In genomic region chr17:56488028-56488427, GRCm38 (mm10) we compare ENCODE assay signal across 9 mouse cellular contexts. TPM values are rescaled to one million over a fixed set of nuclear protein-coding genes. Genes with fewer than 3 reads are reported as not detected.
DNase-seq lines count a peak whose midpoint lies in the region; ATAC-seq and TF ChIP-seq lines count a peak whose summit lies in the region.
"Had no signal": no experiment of that assay in that cellular context is flagged by ENCODE, and none has a peak within 500 bp of the region (broad histone marks: within the 10 kb centered on the region; RNA-seq: fewer than 3 reads in every experiment).

No protein-coding gene starts in this region.

- no peak for TF ChIP-seq EP300 in stomach, postnatal 0 days (optimal IDR thresholded peaks at IDR 0.05)

- DNase-seq in lung, adult 2 months: no peak
- DNase-seq in stomach, postnatal 0 days (ENCODE audit: low spot score): no peak
- DNase-seq in liver, embryonic 11.5 days (ENCODE audit: low spot score): no peak
- no peak for DNase-seq in frontal cortex, postnatal 14 days (ENCODE audit: low spot score in 2 of 2)

- H3K27me3 ChIP-seq in lung, embryonic 15.5 days: no peaks in the 10 kb centered on the region
- no peaks in the 10 kb centered on the region for H3K27me3 ChIP-seq in forebrain, embryonic 12.5 days
- H3K27me3 ChIP-seq in limb, embryonic 15.5 days: no peaks in the 10 kb centered on the region
- no peaks in the 10 kb centered on the region for H3K27me3 ChIP-seq in stomach, postnatal 0 days (ENCODE audit: control insufficient read depth, insufficient read depth, low read length)
- H3K27me3 ChIP-seq in heart, embryonic 11.5 days (ENCODE audit: control insufficient read depth, insufficient read depth, low read length): no peaks in the 10 kb centered on the region; the same call in 1 of the 2 replicates
- no peaks in the 10 kb centered on the region; the same call in 1 of the 2 replicates for H3K27me3 ChIP-seq in liver, embryonic 11.5 days (replicated peaks; ENCODE audit: control insufficient read depth, insufficient read depth, low read length)

- H3K27ac ChIP-seq in lung, embryonic 15.5 days: no peak overlapping the region
- peak overlapping the region; percentile 94 for H3K27ac ChIP-seq in forebrain, embryonic 12.5 days
- H3K27ac ChIP-seq in limb, embryonic 15.5 days: no peak overlapping the region
- H3K27ac ChIP-seq in stomach, postnatal 0 days (replicated peaks): no peak overlapping the region
- no peak overlapping the region for H3K27ac ChIP-seq in heart, embryonic 11.5 days (ENCODE audit: low read depth, low read length)
- H3K27ac ChIP-seq in liver, embryonic 11.5 days (ENCODE audit: low read depth, low read length): no peak overlapping the region

- no peak overlapping the region for H3K4me3 ChIP-seq in lung, embryonic 15.5 days
- H3K4me3 ChIP-seq in lung, adult 2 months (replicated peaks; ENCODE audit: extremely low read depth, low read depth, low read length): no peak overlapping the region
- H3K4me3 ChIP-seq in forebrain, embryonic 12.5 days (replicated peaks): no peak overlapping the region
- no peak overlapping the region for H3K4me3 ChIP-seq in limb, embryonic 15.5 days
- no peak overlapping the region for H3K4me3 ChIP-seq in stomach, postnatal 0 days (ENCODE audit: low read depth, low read length)
- H3K4me3 ChIP-seq in heart, embryonic 11.5 days (ENCODE audit: low read depth, low read length): no peak overlapping the region
- no peak overlapping the region for H3K4me3 ChIP-seq in liver, embryonic 11.5 days (ENCODE audit: low read depth, low read length)
- H3K4me3 ChIP-seq: heart, embryonic 12.5 days had no signal

- TF ChIP-seq CTCF in lung, adult 2 months (IDR thresholded peaks at IDR 0.05; ENCODE audit: insufficient read depth, low read length): no peak
- no peak for TF ChIP-seq CTCF in stomach, postnatal 0 days (IDR thresholded peaks at IDR 0.05; ENCODE audit: low read depth)

- peaks cover 10% of the 10 kb centered on the region; the same call in 1 of the 2 replicates for H3K9me3 ChIP-seq in lung, embryonic 15.5 days
- peaks cover 9% of the 10 kb centered on the region; the same call in 1 of the 2 replicates for H3K9me3 ChIP-seq in forebrain, embryonic 12.5 days
- peaks cover 7% of the 10 kb centered on the region; the same call in 1 of the 2 replicates for H3K9me3 ChIP-seq in limb, embryonic 15.5 days
- H3K9me3 ChIP-seq in stomach, postnatal 0 days (ENCODE audit: control insufficient read depth, low read length): 0 out of 2 replicates have a peak, but pooled peaks cover 7% of the 10 kb centered on the region
- peaks cover 20% of the 10 kb centered on the region for H3K9me3 ChIP-seq in heart, embryonic 11.5 days (replicated peaks; ENCODE audit: control insufficient read depth, low read length)
- peaks cover 14% of the 10 kb centered on the region for H3K9me3 ChIP-seq in liver, embryonic 11.5 days (ENCODE audit: control insufficient read depth, low read length)

- no peak overlapping the region for H3K9ac ChIP-seq in lung, embryonic 15.5 days
- no peak overlapping the region; the same call in 1 of the 2 replicates for H3K9ac ChIP-seq in forebrain, embryonic 12.5 days
- H3K9ac ChIP-seq in limb, embryonic 15.5 days: no peak overlapping the region
- H3K9ac ChIP-seq in stomach, postnatal 0 days (ENCODE audit: low read length): peak overlapping the region; percentile 8; the same call in 1 of the 2 replicates
- H3K9ac ChIP-seq in heart, embryonic 11.5 days (ENCODE audit: low read depth, low read length): no peak overlapping the region
- H3K9ac ChIP-seq in liver, embryonic 11.5 days (ENCODE audit: low read depth, low read length): no peak overlapping the region
- H3K9ac ChIP-seq: heart, embryonic 12.5 days had no signal

- H3K4me2 ChIP-seq in lung, embryonic 15.5 days: peak overlapping the region; percentile 22; the same call in 1 of the 2 replicates
- H3K4me2 ChIP-seq in forebrain, embryonic 12.5 days: peak overlapping the region; percentile 30; the same call in 1 of the 2 replicates
- 0 out of 2 replicates have a peak overlapping the region, but pooled peaks have one; percentile 22 for H3K4me2 ChIP-seq in limb, embryonic 15.5 days
- no peak overlapping the region for H3K4me2 ChIP-seq in stomach, postnatal 0 days (replicated peaks; ENCODE audit: low read depth)
- H3K4me2 ChIP-seq in heart, embryonic 11.5 days: no peak overlapping the region
- no peak overlapping the region for H3K4me2 ChIP-seq in liver, embryonic 11.5 days
- H3K4me2 ChIP-seq: heart, embryonic 12.5 days had no signal

- no peak for ATAC-seq in lung, embryonic 15.5 days (ENCODE audit: borderline replicate concordance, extremely low read depth, low FRiP score, low TSS enrichment)
- peak; percentile 92 for ATAC-seq in forebrain, embryonic 12.5 days (ENCODE audit: low FRiP score)
- ATAC-seq in limb, embryonic 15.5 days (ENCODE audit: insufficient number of reproducible peaks, low FRiP score, low TSS enrichment, low read depth): no peak
- ATAC-seq in stomach, postnatal 0 days (ENCODE audit: low FRiP score, low TSS enrichment): peak; percentile 4; the same call in 1 of the 2 replicates
- ATAC-seq in heart, embryonic 11.5 days (replicated peaks; ENCODE audit: insufficient number of reproducible peaks, low FRiP score, low TSS enrichment): no peak
- no peak for ATAC-seq in liver, embryonic 11.5 days (replicated peaks; ENCODE audit: low FRiP score)

- no peak for TF ChIP-seq POLR2A in lung, adult 2 months (IDR thresholded peaks at IDR 0.05; ENCODE audit: borderline replicate concordance, extremely low read depth, low read depth, low read length)

- WGBS in lung, embryonic 15.5 days: 16% methylated on average over 12 of the region's 12 CpGs
- WGBS in lung, adult 2 months: 20% methylated on average over 12 of the region's 12 CpGs
- 5% methylated on average over 12 of the region's 12 CpGs for WGBS in forebrain, embryonic 12.5 days
- 14% methylated on average over 12 of the region's 12 CpGs for WGBS in limb, embryonic 15.5 days
- 12% methylated on average over 12 of the region's 12 CpGs for WGBS in stomach, postnatal 0 days
- 13% methylated on average over 12 of the region's 12 CpGs for WGBS in heart, embryonic 11.5 days (ENCODE audit: insufficient replicate concordance)
- WGBS in liver, embryonic 11.5 days: 21% methylated on average over 12 of the region's 12 CpGs

- H3K36me3 ChIP-seq in lung, embryonic 15.5 days: no peaks in the 10 kb centered on the region
- H3K36me3 ChIP-seq in forebrain, embryonic 12.5 days (replicated peaks): no peaks in the 10 kb centered on the region
- no peaks in the 10 kb centered on the region for H3K36me3 ChIP-seq in limb, embryonic 15.5 days
- no peaks in the 10 kb centered on the region for H3K36me3 ChIP-seq in stomach, postnatal 0 days (ENCODE audit: control insufficient read depth, insufficient read depth, low read length)
- H3K36me3 ChIP-seq in heart, embryonic 11.5 days (ENCODE audit: control insufficient read depth, insufficient read depth, low read length): no peaks in the 10 kb centered on the region
- no peaks in the 10 kb centered on the region for H3K36me3 ChIP-seq in liver, embryonic 11.5 days (ENCODE audit: control insufficient read depth, insufficient read depth, low read length)
- H3K36me3 ChIP-seq: heart, embryonic 12.5 days had no signal

- H3K4me1 ChIP-seq in lung, embryonic 15.5 days: peaks cover 12% of the 10 kb centered on the region
- H3K4me1 ChIP-seq in lung, adult 2 months (ENCODE audit: control insufficient read depth, insufficient read depth, low read length): peaks cover 3% of the 10 kb centered on the region; the same call in 1 of the 2 replicates
- H3K4me1 ChIP-seq in forebrain, embryonic 12.5 days: peaks cover 28% of the 10 kb centered on the region
- H3K4me1 ChIP-seq in limb, embryonic 15.5 days: peaks cover 15% of the 10 kb centered on the region; the same call in 1 of the 2 replicates
- no peaks in the 10 kb centered on the region for H3K4me1 ChIP-seq in stomach, postnatal 0 days (replicated peaks; ENCODE audit: control insufficient read depth, insufficient read depth)
- no peaks in the 10 kb centered on the region for H3K4me1 ChIP-seq in heart, embryonic 11.5 days (ENCODE audit: control insufficient read depth, insufficient read depth, low read length)
- no peaks in the 10 kb centered on the region for H3K4me1 ChIP-seq in liver, embryonic 11.5 days (replicated peaks; ENCODE audit: control insufficient read depth, insufficient read depth, low read length)
- H3K4me1 ChIP-seq: heart, embryonic 12.5 days had no signal

RNA-seq across cellular contexts. Expression of gene Ptprs, which starts 11.7 kb away (rescaled TPM):
- polyA plus RNA-seq in lung, embryonic 15.5 days (2015; fragmentation: Nextera tagmentation; extraction: Ambion mirVana): 73.4 and 77.9 TPM in 2 replicates
- 128 and 171 TPM in 2 replicates for polyA plus RNA-seq in lung, adult 2 months (2012; rRNA removed)
- 330 and 331 TPM in 2 replicates for polyA plus RNA-seq in forebrain, embryonic 12.5 days (2016; fragmentation: Nextera tagmentation; extraction: Ambion mirVana)
- polyA plus RNA-seq in limb, embryonic 15.5 days (2015; fragmentation: Nextera tagmentation; extraction: Ambion mirVana): 85.4 and 96.3 TPM in 2 replicates
- polyA plus RNA-seq in stomach, postnatal 0 days (2015; fragmentation: Nextera tagmentation; extraction: Ambion mirVana): 22.2 and 22.8 TPM in 2 replicates
- 53.0 and 58.1 TPM in 2 replicates for polyA plus RNA-seq in heart, embryonic 11.5 days (2014; fragmentation: Nextera tagmentation; extraction: Ambion mirVana)
- 33.4 and 39.8 TPM in 2 replicates for polyA plus RNA-seq in liver, embryonic 11.5 days (2014; fragmentation: Nextera tagmentation; extraction: Ambion mirVana)

RNA-seq across cellular contexts. Expression of gene Znrf4, which starts 24.2 kb away (rescaled TPM):
- polyA plus RNA-seq in lung, embryonic 15.5 days (2015; fragmentation: Nextera tagmentation; extraction: Ambion mirVana): not detected in 2 replicates
- polyA plus RNA-seq in lung, adult 2 months (2012; rRNA removed): 0.17 and 0.22 TPM in 2 replicates
- polyA plus RNA-seq in forebrain, embryonic 12.5 days (2016; fragmentation: Nextera tagmentation; extraction: Ambion mirVana): not detected in 2 replicates
- not detected in 2 replicates for polyA plus RNA-seq in limb, embryonic 15.5 days (2015; fragmentation: Nextera tagmentation; extraction: Ambion mirVana)
- polyA plus RNA-seq in stomach, postnatal 0 days (2015; fragmentation: Nextera tagmentation; extraction: Ambion mirVana): not detected in 2 replicates
- not detected in 2 replicates for polyA plus RNA-seq in heart, embryonic 11.5 days (2014; fragmentation: Nextera tagmentation; extraction: Ambion mirVana)
- not detected in 2 replicates for polyA plus RNA-seq in liver, embryonic 11.5 days (2014; fragmentation: Nextera tagmentation; extraction: Ambion mirVana)
- polyA plus RNA-seq: heart, embryonic 12.5 days had no signal

Comparison
In these comparisons a context has a peak if more than half of its experiments do, and no peak if none do; other contexts are left out.
1. ATAC-seq: peak in forebrain, embryonic 12.5 days (single experiment) and stomach, postnatal 0 days (single experiment); none in lung, embryonic 15.5 days (single experiment), limb, embryonic 15.5 days (single experiment), heart, embryonic 11.5 days (single experiment) and liver, embryonic 11.5 days (single experiment).
2. H3K4me2 ChIP-seq: peak in lung, embryonic 15.5 days (single experiment), forebrain, embryonic 12.5 days (single experiment) and limb, embryonic 15.5 days (single experiment); none in stomach, postnatal 0 days (single experiment), heart, embryonic 11.5 days (single experiment) and liver, embryonic 11.5 days (single experiment).